Comparison of ENCODE assay signal across 8 mouse cellular contexts in the genomic region with DNA sequence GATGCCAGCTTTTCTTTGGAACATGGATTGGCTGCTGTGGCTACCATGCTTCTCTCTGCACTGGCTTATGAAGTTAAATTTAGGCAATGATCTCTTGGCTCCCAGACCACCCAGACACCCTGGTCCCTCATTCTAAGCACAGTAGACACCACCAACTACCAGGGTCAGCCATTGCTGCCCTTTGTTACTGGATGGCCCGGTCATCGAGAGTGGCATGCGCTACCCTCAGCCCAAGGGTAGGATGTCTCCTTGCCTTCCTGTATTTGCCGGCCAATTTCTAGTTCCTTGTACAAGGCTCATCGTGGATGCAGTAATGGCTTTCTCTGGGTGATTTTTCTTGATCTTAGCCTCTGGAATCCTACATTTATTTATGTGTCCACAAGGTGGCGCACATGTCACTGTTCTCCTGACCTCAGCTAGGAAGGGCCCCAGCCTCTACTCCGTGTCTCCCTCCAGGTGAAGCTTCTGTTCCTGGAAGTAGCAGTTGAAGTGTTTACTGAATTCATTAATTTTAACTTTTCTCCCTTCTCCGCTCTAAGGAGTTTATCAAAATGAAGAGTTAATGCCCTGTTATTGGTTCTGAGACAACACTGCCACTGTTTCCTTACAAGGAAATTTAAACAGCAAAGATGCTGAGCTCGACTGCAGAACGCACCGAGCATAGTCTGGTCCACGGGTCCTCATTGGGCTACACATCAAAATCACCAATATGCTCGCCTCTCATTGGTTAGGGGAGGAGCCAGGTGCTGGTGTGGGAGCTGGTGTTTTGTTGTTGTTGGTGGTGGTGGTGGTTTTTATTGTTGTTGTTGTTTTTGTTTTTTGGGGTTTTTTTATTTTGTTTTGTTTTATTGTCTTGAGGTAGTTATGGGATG.
A peak's percentile ranks its signal among the peaks of the same experiment; 100 is the strongest.
DNase-seq lines count a peak whose midpoint lies in the region; ATAC-seq lines count a peak whose summit lies in the region.

No protein-coding gene starts in this region.

- 32% methylated on average over 13 of the region's 13 CpGs for WGBS in lung, embryonic 16.5 days

- peak; percentile 23 to 75 for DNase-seq in adrenal gland, adult (ENCODE audit: inconsistent age in 2 of 2, low spot score in 1 of 2)
- no peak for DNase-seq in adrenal gland, adult 8-10 months
- peak; percentile 73 for DNase-seq in MN1 (ENCODE audit: low spot score)
- peak; percentile 77 for DNase-seq in cerebellum, adult 8-10 months
- peak; percentile 74 for DNase-seq in forelimb bud, embryonic 11.5 days (ENCODE audit: low read depth, low spot score)
- DNase-seq in kidney, adult 9 months, result peak; percentile 60
- DNase-seq in retina, postnatal 1 day, result peak; percentile 76

- no peaks in the 10 kb centered on the region for H3K4me1 ChIP-seq in lung, embryonic 16.5 days (replicated peaks; ENCODE audit: control insufficient read depth, insufficient read depth, low read length)

- no peak overlapping the region for H3K9ac ChIP-seq in lung, embryonic 16.5 days (ENCODE audit: low read length)

- peak; percentile 47; the same call in 1 of the 2 replicates for ATAC-seq in lung, embryonic 16.5 days (ENCODE audit: low read depth)

- H3K36me3 ChIP-seq in lung, embryonic 16.5 days (ENCODE audit: control insufficient read depth, insufficient read depth, low read length), result no peaks in the 10 kb centered on the region

- no peak overlapping the region for H3K4me2 ChIP-seq in lung, embryonic 16.5 days (ENCODE audit: low read depth, low read length)

- no peak overlapping the region for H3K4me3 ChIP-seq in lung, embryonic 16.5 days (ENCODE audit: low read length)

- H3K27me3 ChIP-seq in lung, embryonic 16.5 days (ENCODE audit: control insufficient read depth, insufficient read depth, low read depth, low read length), result no peaks in the 10 kb centered on the region

- no peaks in the 10 kb centered on the region for H3K9me3 ChIP-seq in lung, embryonic 16.5 days (ENCODE audit: control insufficient read depth, low read length)

- no peak overlapping the region for H3K27ac ChIP-seq in lung, embryonic 16.5 days (ENCODE audit: low read length)
